Mouse (Mus musculus): ENCODE data around the gene Clec4a1.

GRCm38 (mm10) chr6:122892442-122893049 is 29.1 kb upstream of the Clec4a1 start:
- peak; percentile 79; the same call in 1 of the 2 replicates for TF ChIP-seq CTCF (IDR thresholded peaks at IDR 0.05; ENCODE audit: borderline replicate concordance, extremely low read depth, insufficient read depth, insufficient read length)
- no peak for TF ChIP-seq POLR2A (IDR thresholded peaks at IDR 0.05; ENCODE audit: borderline replicate concordance, extremely low read depth, insufficient read depth, insufficient read length, poor library complexity, severe bottlenecking)

All from brain, embryonic 14.5 days (tissue).